In the genomic region with DNA sequence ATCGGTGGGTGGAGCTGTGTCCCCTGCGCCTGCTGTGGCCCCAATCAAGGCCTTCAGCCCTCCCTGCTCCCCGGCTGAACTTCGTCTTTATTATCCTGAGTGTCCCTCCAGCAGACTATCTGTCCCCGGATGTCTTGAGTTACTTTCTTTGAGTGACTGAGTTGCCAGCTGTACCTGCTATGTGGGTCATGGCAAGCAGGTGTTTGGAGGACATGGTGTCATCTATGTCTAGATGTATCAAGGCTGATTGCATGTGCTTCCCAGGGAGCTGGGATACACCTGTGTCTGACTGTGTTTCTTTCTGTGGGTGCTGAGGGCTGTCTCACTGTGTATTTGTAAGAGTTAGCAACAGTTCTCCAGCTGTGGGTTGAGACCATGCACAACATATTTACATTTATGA, we compare ENCODE assay signal across 8 mouse cellular contexts. TPM values are rescaled to one million over a fixed set of nuclear protein-coding genes. Genes with fewer than 3 reads are reported as not detected.
A peak's percentile ranks its signal among the peaks of the same experiment; 100 is the strongest.
DNase-seq lines count a peak whose midpoint lies in the region; ATAC-seq and TF ChIP-seq lines count a peak whose summit lies in the region.

No protein-coding gene starts in this region.

- ATAC-seq in kidney, embryonic 16.5 days (ENCODE audit: low FRiP score, low TSS enrichment): no peak
- ATAC-seq in embryonic facial prominence, embryonic 12.5 days (ENCODE audit: insufficient number of reproducible peaks, insufficient read depth, low FRiP score, low TSS enrichment): no peak
- no peak for ATAC-seq in intestine, embryonic 14.5 days (replicated peaks; ENCODE audit: low FRiP score, low TSS enrichment, low read depth)
- no peak for ATAC-seq in CD4-positive, CD25-positive, alpha-beta regulatory T cell, adult 4 months
- no peak for ATAC-seq in monocyte, adult 5-6 weeks (replicated peaks; ENCODE audit: insufficient number of reproducible peaks, low FRiP score, low TSS enrichment, poor library complexity, severe bottlenecking)

- H3K36me3 ChIP-seq in kidney, embryonic 16.5 days (ENCODE audit: insufficient read depth, low read length): no peaks in the 10 kb centered on the region
- H3K36me3 ChIP-seq in embryonic facial prominence, embryonic 12.5 days: no peaks in the 10 kb centered on the region
- no peaks in the 10 kb centered on the region for H3K36me3 ChIP-seq in intestine, embryonic 14.5 days (ENCODE audit: control insufficient read depth, insufficient read depth, low read length)
- no peaks in the 10 kb centered on the region for H3K36me3 ChIP-seq in myocyte (ENCODE audit: control insufficient read depth, insufficient read depth)

- H3K4me2 ChIP-seq in kidney, embryonic 16.5 days (replicated peaks; ENCODE audit: low read depth, low read length): peak overlapping the region; percentile 75
- H3K4me2 ChIP-seq in embryonic facial prominence, embryonic 12.5 days (replicated peaks): peak overlapping the region; percentile 95
- peak overlapping the region; percentile 97 for H3K4me2 ChIP-seq in intestine, embryonic 14.5 days (ENCODE audit: low read length)
- H3K4me2 ChIP-seq in myocyte (ENCODE audit: low read depth): peak overlapping the region; percentile 78

- no peaks in the 10 kb centered on the region for H3K79me2 ChIP-seq in myocyte (ENCODE audit: control insufficient read depth, insufficient read depth)

- H3K27ac ChIP-seq in kidney, embryonic 16.5 days (ENCODE audit: low read length): no peak overlapping the region
- no peak overlapping the region for H3K27ac ChIP-seq in embryonic facial prominence, embryonic 12.5 days
- no peak overlapping the region for H3K27ac ChIP-seq in intestine, embryonic 14.5 days (ENCODE audit: low read depth)

- no peak for DNase-seq in kidney, adult 8-10 months
- no peak for DNase-seq in intestine, embryonic 14.5 days (ENCODE audit: low spot score)
- DNase-seq in urinary bladder, adult 18-20 months (ENCODE audit: low spot score in 2 of 2): no peak

- peaks cover 29% of the 10 kb centered on the region for H3K4me1 ChIP-seq in kidney, embryonic 16.5 days (ENCODE audit: insufficient read depth, low read length)
- peaks cover 55% of the 10 kb centered on the region for H3K4me1 ChIP-seq in embryonic facial prominence, embryonic 12.5 days
- H3K4me1 ChIP-seq in intestine, embryonic 14.5 days (replicated peaks; ENCODE audit: control insufficient read depth, insufficient read depth, low read length): peaks cover 31% of the 10 kb centered on the region

- TF ChIP-seq POLR2A in myocyte (IDR thresholded peaks at IDR 0.05; ENCODE audit: insufficient read length, low read depth): no peak

- H3K9me3 ChIP-seq in kidney, embryonic 16.5 days (ENCODE audit: low read length): no peaks in the 10 kb centered on the region
- no peaks in the 10 kb centered on the region for H3K9me3 ChIP-seq in embryonic facial prominence, embryonic 12.5 days
- H3K9me3 ChIP-seq in intestine, embryonic 14.5 days (ENCODE audit: control insufficient read depth, low read length): no peaks in the 10 kb centered on the region

- H3K4me3 ChIP-seq in kidney, embryonic 16.5 days (ENCODE audit: low read length): peak overlapping the region; percentile 50
- peak overlapping the region; percentile 46 for H3K4me3 ChIP-seq in embryonic facial prominence, embryonic 12.5 days
- peak overlapping the region; percentile 43 for H3K4me3 ChIP-seq in intestine, embryonic 14.5 days (ENCODE audit: low read depth, low read length)
- no peak overlapping the region for H3K4me3 ChIP-seq in myocyte

- H3K9ac ChIP-seq in kidney, embryonic 16.5 days (replicated peaks; ENCODE audit: low read length): peak overlapping the region; percentile 62
- H3K9ac ChIP-seq in embryonic facial prominence, embryonic 12.5 days: peak overlapping the region; percentile 73
- peak overlapping the region; percentile 46; the same call in 1 of the 2 replicates for H3K9ac ChIP-seq in intestine, embryonic 14.5 days (ENCODE audit: low read length)

- H3K27me3 ChIP-seq in kidney, embryonic 16.5 days (ENCODE audit: insufficient read depth, low read length): peaks cover 44% of the 10 kb centered on the region
- peaks cover 12% of the 10 kb centered on the region; the same call in 1 of the 2 replicates for H3K27me3 ChIP-seq in embryonic facial prominence, embryonic 12.5 days
- H3K27me3 ChIP-seq in intestine, embryonic 14.5 days (replicated peaks; ENCODE audit: control insufficient read depth, insufficient read depth, low read length): peaks cover 16% of the 10 kb centered on the region
- H3K27me3 ChIP-seq in myocyte (ENCODE audit: control insufficient read depth, insufficient read depth, insufficient read length): no peaks in the 10 kb centered on the region

- WGBS in kidney, embryonic 16.5 days: 3% methylated on average over 5 of the region's 5 CpGs
- WGBS in embryonic facial prominence, embryonic 12.5 days: 12% methylated on average over 5 of the region's 5 CpGs
- WGBS in intestine, embryonic 14.5 days: 8% methylated on average over 5 of the region's 5 CpGs

- no peak overlapping the region for H3ac ChIP-seq in myocyte (ENCODE audit: control insufficient read depth, insufficient read length)

TF ChIP-seq in myocyte, 11 proteins besides CTCF, POLR2A, EP300 and RAD21:
- no peak for TF ChIP-seq TCF3 (IDR thresholded peaks at IDR 0.05; ENCODE audit: insufficient read length, low read depth)
- TF ChIP-seq MYOD1 (IDR thresholded peaks at IDR 0.05; ENCODE audit: control insufficient read depth in 1 of 3, insufficient read length in 2 of 3, low read depth in 2 of 3): no peak
- no peak for TF ChIP-seq CEBPB (IDR thresholded peaks at IDR 0.05; ENCODE audit: insufficient read depth, poor library complexity, severe bottlenecking)
- TF ChIP-seq POLR2AphosphoS2 (IDR thresholded peaks at IDR 0.05; ENCODE audit: insufficient read length, low read depth): no peak
- TF ChIP-seq MYOG (IDR thresholded peaks at IDR 0.05; ENCODE audit: control insufficient read depth in 1 of 3, insufficient read depth in 1 of 3, insufficient read length in 2 of 3, low read depth in 2 of 3): no peak
- TF ChIP-seq USF1 (IDR thresholded peaks at IDR 0.05; ENCODE audit: low read depth): no peak
- no peak for TF ChIP-seq MAX (IDR thresholded peaks at IDR 0.05; ENCODE audit: low read depth)
- TF ChIP-seq E2F4 (IDR thresholded peaks at IDR 0.05; ENCODE audit: insufficient read depth): no peak
- no peak for TF ChIP-seq REST (IDR thresholded peaks at IDR 0.05; ENCODE audit: insufficient read depth, insufficient read length)
- TF ChIP-seq SRF (IDR thresholded peaks at IDR 0.05; ENCODE audit: control insufficient read depth, insufficient read length, low read depth): no peak
- no peak for TF ChIP-seq TCF12 (IDR thresholded peaks at IDR 0.05; ENCODE audit: insufficient read depth, poor library complexity, severe bottlenecking)

RNA-seq across cellular contexts. Expression of a gene that starts 6.0 kb away (rescaled TPM):
- polyA plus RNA-seq in kidney, embryonic 16.5 days (2015; fragmentation: Nextera tagmentation; extraction: Ambion mirVana): 3.0 and 3.5 TPM in 2 replicates
- polyA plus RNA-seq in embryonic facial prominence, embryonic 12.5 days (2016; fragmentation: Nextera tagmentation; extraction: Ambion mirVana): 25.7 and 27.9 TPM in 2 replicates
- 7.4 and 8.8 TPM in 2 replicates for polyA plus RNA-seq in intestine, embryonic 14.5 days (2014; fragmentation: Nextera tagmentation; extraction: Ambion mirVana)
- 3.4 TPM for polyA plus RNA-seq in myocyte (2012; fragmentation: generic; extraction: Trizol)
- not detected for polyA plus RNA-seq in CD4-positive, CD25-positive, alpha-beta regulatory T cell, adult 4 months (2017; shearing (Covaris generic))
- not detected in 3 replicates for total RNA-seq in monocyte, adult 5-6 weeks (2017)

RNA-seq across cellular contexts. Expression of a gene that starts 20.6 kb away (rescaled TPM):
- polyA plus RNA-seq in kidney, embryonic 16.5 days (2015; fragmentation: Nextera tagmentation; extraction: Ambion mirVana): 19.6 and 25.1 TPM in 2 replicates
- 17.1 and 19.6 TPM in 2 replicates for polyA plus RNA-seq in embryonic facial prominence, embryonic 12.5 days (2016; fragmentation: Nextera tagmentation; extraction: Ambion mirVana)
- polyA plus RNA-seq in intestine, embryonic 14.5 days (2014; fragmentation: Nextera tagmentation; extraction: Ambion mirVana): 59.7 and 66.5 TPM in 2 replicates
- 0.35 TPM for polyA plus RNA-seq in myocyte (2012; fragmentation: generic; extraction: Trizol)
- not detected for polyA plus RNA-seq in CD4-positive, CD25-positive, alpha-beta regulatory T cell, adult 4 months (2017; shearing (Covaris generic))
- total RNA-seq in monocyte, adult 5-6 weeks (2017): not detected in 3 replicates

RNA-seq across cellular contexts. Expression of a gene that starts 28.0 kb away (rescaled TPM):
- 270 and 295 TPM in 2 replicates for polyA plus RNA-seq in kidney, embryonic 16.5 days (2015; fragmentation: Nextera tagmentation; extraction: Ambion mirVana)
- polyA plus RNA-seq in embryonic facial prominence, embryonic 12.5 days (2016; fragmentation: Nextera tagmentation; extraction: Ambion mirVana): 94.0 and 104 TPM in 2 replicates
- polyA plus RNA-seq in intestine, embryonic 14.5 days (2014; fragmentation: Nextera tagmentation; extraction: Ambion mirVana): 470 and 522 TPM in 2 replicates
- polyA plus RNA-seq in myocyte (2012; fragmentation: generic; extraction: Trizol): 0.10 TPM
- 10 to 100 TPM; 71.7 to 73.2 TPM for polyA plus RNA-seq in CD4-positive, CD25-positive, alpha-beta regulatory T cell, adult 4 months (2017; shearing (Covaris generic))
- total RNA-seq in monocyte, adult 5-6 weeks (2017): 2.6 to 4.4 TPM (median 4.2 TPM) in 3 replicates

Comparison
In these comparisons a context has a peak if more than half of its experiments do, and no peak if none do; other contexts are left out.
1. RNA of a gene that starts 20.6 kb away (polyA plus RNA-seq): 59.7 to 66.5 TPM in intestine, embryonic 14.5 days, 19.6 to 25.1 TPM in kidney, embryonic 16.5 days and 17.1 to 19.6 TPM in embryonic facial prominence, embryonic 12.5 days; 0.35 TPM in myocyte (single experiment) and not detected in CD4-positive, CD25-positive, alpha-beta regulatory T cell, adult 4 months; every median in the first group is over 10 times any median in the second.
2. RNA of a gene that starts 28.0 kb away (polyA plus RNA-seq): 470 to 522 TPM in intestine, embryonic 14.5 days, 270 to 295 TPM in kidney, embryonic 16.5 days, 94.0 to 104 TPM in embryonic facial prominence, embryonic 12.5 days and 71.7 to 73.2 TPM in CD4-positive, CD25-positive, alpha-beta regulatory T cell, adult 4 months; 0.10 TPM in myocyte (single experiment); every median in the first group is over 10 times any median in the second.
3. Peak in every context shown above with its lines, with median percentiles within 50 percentile points of each other: H3K4me2 ChIP-seq and H3K9ac ChIP-seq.